In genomic region chr19:57482815-57483214, GRCm38 (mm10) we compare ENCODE assay signal across 8 mouse cellular contexts. TPM values are rescaled to one million over a fixed set of nuclear protein-coding genes. Genes with fewer than 3 reads are reported as not detected.
DNase-seq lines count a peak whose midpoint lies in the region; ATAC-seq and TF ChIP-seq lines count a peak whose summit lies in the region.

No protein-coding gene starts in this region.

- 75% methylated on average over 8 of the region's 8 CpGs for WGBS in heart, adult 2 months
- WGBS in heart, embryonic 10.5 days = 75% methylated on average over 8 of the region's 8 CpGs
- WGBS in limb, embryonic 12.5 days = 77% methylated on average over 8 of the region's 8 CpGs

- no peaks in the 10 kb centered on the region for H3K27me3 ChIP-seq in heart, adult 2 months (ENCODE audit: control insufficient read depth, insufficient read depth, low read length)
- H3K27me3 ChIP-seq in heart, embryonic 10.5 days (ENCODE audit: insufficient read depth, poor library complexity, severe bottlenecking) = no peaks in the 10 kb centered on the region
- no peaks in the 10 kb centered on the region for H3K27me3 ChIP-seq in limb, embryonic 12.5 days

- intact Hi-C loops in heart, adult 2 months (cut with DNase I) = loop anchor here (1.0 kb wide), 1 partner anchor 159 kb away; no protein-coding TSS in a partner anchor

- H3K9ac ChIP-seq in heart, adult 2 months (ENCODE audit: low read depth, low read length) = no peak overlapping the region
- no peak overlapping the region for H3K9ac ChIP-seq in limb, embryonic 12.5 days (replicated peaks)

- DNase-seq in heart, adult 2 months = peak; percentile 42 to 56
- DNase-seq in heart, embryonic 10.5 days (ENCODE audit: low spot score) = no peak
- DNase-seq in 416B (ENCODE audit: low read depth) = peak; percentile 41
- peak; percentile 59 to 67 for DNase-seq in adrenal gland, adult 18-20 months (ENCODE audit: low spot score in 2 of 2)
- peak; percentile 30 for DNase-seq in retina, adult 2 months (ENCODE audit: low read depth, low spot score)
- DNase-seq in c-Kit-positive CD71-positive TER-119-positive erythroid progenitor cells, embryonic 14.5 days (ENCODE audit: low spot score) = no peak

- TF ChIP-seq CTCF in heart, adult 2 months (IDR thresholded peaks at IDR 0.05) = peak; percentile 76
- TF ChIP-seq CTCF in embryonic fibroblast, embryonic 13.5 days (IDR thresholded peaks at IDR 0.05; ENCODE audit: borderline replicate concordance, insufficient read depth, low read length) = peak; percentile 68; the same call in 1 of the 2 replicates

- H3K4me1 ChIP-seq in heart, adult 2 months (ENCODE audit: control insufficient read depth, insufficient read depth, low read length) = no peaks in the 10 kb centered on the region
- H3K4me1 ChIP-seq in heart, embryonic 10.5 days = no peaks in the 10 kb centered on the region
- peaks cover 7% of the 10 kb centered on the region for H3K4me1 ChIP-seq in embryonic fibroblast, embryonic 13.5 days (ENCODE audit: control insufficient read depth, insufficient read depth, low read length)
- peaks cover 23% of the 10 kb centered on the region for H3K4me1 ChIP-seq in limb, embryonic 12.5 days (replicated peaks)

- H3K9me3 ChIP-seq in heart, embryonic 10.5 days = no peaks in the 10 kb centered on the region
- 0 out of 2 replicates have a peak, but pooled peaks cover 8% of the 10 kb centered on the region for H3K9me3 ChIP-seq in limb, embryonic 12.5 days

- TF ChIP-seq POLR2A in heart, adult 2 months (IDR thresholded peaks at IDR 0.05; ENCODE audit: insufficient read depth, low read depth, low read length) = no peak
- no peak for TF ChIP-seq POLR2A in embryonic fibroblast, embryonic 13.5 days (IDR thresholded peaks at IDR 0.05; ENCODE audit: low read depth, low read length)

- no peak overlapping the region for H3K4me2 ChIP-seq in limb, embryonic 12.5 days

- H3K79me2 ChIP-seq in heart, adult 2 months (replicated peaks; ENCODE audit: control insufficient read depth, insufficient read depth, low read length) = no peaks in the 10 kb centered on the region

- H3K36me3 ChIP-seq in heart, adult 2 months (ENCODE audit: control insufficient read depth, insufficient read depth, low read length) = no peaks in the 10 kb centered on the region
- H3K36me3 ChIP-seq in heart, embryonic 10.5 days = peaks cover 25% of the 10 kb centered on the region
- H3K36me3 ChIP-seq in limb, embryonic 12.5 days = peaks cover 12% of the 10 kb centered on the region; the same call in 1 of the 2 replicates

- TF ChIP-seq EP300 in heart, adult 2 months (IDR thresholded peaks at IDR 0.05; ENCODE audit: insufficient read depth, low read depth, low read length) = 0 out of 2 replicates have a peak, but pooled peaks have one; percentile 15

- ATAC-seq in limb, embryonic 12.5 days (ENCODE audit: insufficient number of reproducible peaks, insufficient read depth, low FRiP score, low TSS enrichment, low read depth) = no peak

- no peak overlapping the region for H3K27ac ChIP-seq in heart, adult 2 months
- H3K27ac ChIP-seq in heart, embryonic 10.5 days = no peak overlapping the region
- no peak overlapping the region for H3K27ac ChIP-seq in embryonic fibroblast, embryonic 13.5 days (ENCODE audit: insufficient read depth, low read length)
- 0 out of 2 replicates have a peak overlapping the region, but pooled peaks have one; percentile 17 for H3K27ac ChIP-seq in limb, embryonic 12.5 days

- no peak overlapping the region for H3K4me3 ChIP-seq in heart, adult 2 months
- H3K4me3 ChIP-seq in heart, embryonic 10.5 days = no peak overlapping the region
- H3K4me3 ChIP-seq in embryonic fibroblast, embryonic 13.5 days (ENCODE audit: insufficient read depth, low read length) = no peak overlapping the region
- no peak overlapping the region for H3K4me3 ChIP-seq in limb, embryonic 12.5 days (replicated peaks)

RNA-seq across cellular contexts. Expression of gene Trub1, which starts 30.1 kb away (rescaled TPM):
- 1 to 10 TPM; 4.5 to 6.4 TPM for total RNA-seq in heart, adult 2 months (2021)
- 3.0 and 4.9 TPM in 2 replicates for polyA plus RNA-seq in heart, adult 2 months (2012; rRNA removed)
- polyA plus RNA-seq in heart, embryonic 10.5 days (2016; fragmentation: Nextera tagmentation; extraction: Ambion mirVana) = 16.9 and 21.5 TPM in 2 replicates
- total RNA-seq in adrenal gland, adult 18-20 months (2021) = 10 to 100 TPM; 10.1 to 16.8 TPM
- 11.8 and 14.5 TPM in 2 replicates for polyA plus RNA-seq in embryonic fibroblast, embryonic 13.5 days (2011; ENCODE audit: insufficient read length, low read depth, missing spikeins)
- polyA plus RNA-seq in limb, embryonic 12.5 days (2016; fragmentation: Nextera tagmentation; extraction: Ambion mirVana) = 25.3 and 28.2 TPM in 2 replicates

Comparison
In these comparisons a context has a peak if more than half of its experiments do, and no peak if none do; other contexts are left out.
1. DNase-seq: peak in heart, adult 2 months (2 of 2), 416B (single experiment), adrenal gland, adult 18-20 months (2 of 2) and retina, adult 2 months (single experiment); none in heart, embryonic 10.5 days (single experiment) and c-Kit-positive CD71-positive TER-119-positive erythroid progenitor cells, embryonic 14.5 days (single experiment).